Mouse (Mus musculus) cerebellum, adult 9-10 months (tissue): ENCODE data around the gene Pknox1.

Experiments
- DNase-seq: peaks from one replicate; pipeline ENCODE4 v3.0.0; 2022

Pknox1 gene

DNA sequence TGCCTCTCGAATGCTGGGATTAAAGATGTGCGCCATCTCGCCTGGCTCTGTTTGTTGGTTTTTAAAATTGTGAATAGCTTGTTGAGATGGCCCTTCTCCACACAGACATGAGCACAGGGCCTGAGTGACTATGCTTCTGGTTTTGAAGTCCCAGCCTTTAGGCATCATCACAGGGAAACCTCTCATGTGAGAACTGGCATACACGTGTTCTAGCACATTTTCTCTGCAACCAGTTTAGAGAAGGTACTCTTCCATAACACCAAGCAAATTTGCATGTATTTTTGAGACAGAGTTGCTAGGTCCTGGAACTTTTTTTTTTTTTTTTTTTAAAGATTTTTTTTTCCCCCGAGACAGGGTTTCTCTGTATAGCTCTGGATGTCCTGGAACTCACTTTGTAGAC lies 92.1 kb downstream of the Pknox1 start:
- no peak for DNase-seq
